Mouse (Mus musculus) liver, embryonic 14.5 days (tissue): ENCODE measurements around the gene Psmd13. TPM values are rescaled to one million over a fixed set of nuclear protein-coding genes. Genes with fewer than 3 reads are reported as not detected.

Source experiments
- ATAC-seq: fragments of 200-750 bp; cut with Nextera tagmentation; 2 replicates; pipeline ENCODE4 v1.8.0; 2017; ENCODE audit warnings: moderate number of reproducible peaks, mild to moderate bottlenecking, moderate library complexity; ENCODE audit not compliant: insufficient read depth
- DNase-seq, 3 experiments: peaks; one replicate each; pipeline ENCODE4 v3.0.0-alpha.2; 2012 to 2013; ENCODE audit warnings: low read depth in 3 of 3, low spot score in 3 of 3
- H3K27ac ChIP-seq: fragments of 300-500 bp; sonication (generic); 2 replicates; pipeline ENCODE4 v1.5.1; 2014; ENCODE audit warnings: moderate library complexity, mild to moderate bottlenecking, control low read depth, inconsistent platforms
- H3K27me3 ChIP-seq: fragments of 300-500 bp; sonication (generic); 2 replicates; pipeline ENCODE4 v1.6.1; 2014; ENCODE audit warnings: mild to moderate bottlenecking, low read length, moderate library complexity; ENCODE audit not compliant: control insufficient read depth, insufficient read depth
- H3K36me3 ChIP-seq: fragments of 300-500 bp; sonication (generic); replicated peaks from 2 replicates; pipeline ENCODE4 v1.6.1; 2014; ENCODE audit warnings: low read depth; ENCODE audit not compliant: control insufficient read depth, insufficient read depth
- H3K4me1 ChIP-seq, 2 experiments: fragments of 200-500 bp in 1 of 2; fragments of 300-500 bp in 1 of 2; sonication (generic) in 1 of 2; replicated peaks; 2 replicates each; pipeline ENCODE4 v1.6.1; 2012 to 2014; ENCODE audit warnings: antibody characterized with exemption in 1 of 2, inconsistent platforms in 1 of 2, low read length in 1 of 2; ENCODE audit not compliant: control insufficient read depth in 2 of 2, insufficient read depth in 2 of 2
- H3K4me2 ChIP-seq: fragments of 300-500 bp; sonication (generic); 2 replicates; pipeline ENCODE4 v1.6.1; 2014; ENCODE audit warnings: low read depth, mild to moderate bottlenecking, control low read depth, moderate library complexity
- H3K4me3 ChIP-seq, 2 experiments: fragments of 200-500 bp in 1 of 2; fragments of 300-500 bp in 1 of 2; sonication (generic) in 1 of 2; 2 replicates each; pipeline ENCODE4 v1.5.1; 2012 to 2014; ENCODE audit warnings: low read depth in 2 of 2, low read length in 2 of 2, mild to moderate bottlenecking in 2 of 2, control low read depth in 1 of 2, inconsistent platforms in 1 of 2, moderate library complexity in 1 of 2; ENCODE audit not compliant: insufficient read depth in 1 of 2
- H3K9ac ChIP-seq: fragments of 300-500 bp; sonication (generic); replicated peaks from 2 replicates; pipeline ENCODE4 v1.6.1; 2014; ENCODE audit warnings: mild to moderate bottlenecking, control low read depth, moderate library complexity
- H3K9me3 ChIP-seq: fragments of 300-500 bp; sonication (generic); 2 replicates; pipeline ENCODE4 v1.6.1; 2016; ENCODE audit warnings: low read length, mixed read lengths; ENCODE audit not compliant: control insufficient read depth
- CTCF ChIP-seq: IDR thresholded peaks from 2 replicates; pipeline ENCODE4 v1.5.1; 2016; ENCODE audit warnings: antibody characterized with exemption, low read depth, control low read depth
- EP300 ChIP-seq: IDR thresholded peaks from 2 replicates; pipeline ENCODE4 v1.6.1; 2016; ENCODE audit warnings: antibody characterized with exemption, low read depth
- WGBS: fragments of 180-500 bp; shearing (Covaris S2); extraction: QIAGEN DNeasy Blood & Tissue Kit; methylation state at CpG from one replicate; pipeline ENCODE4 v1.1.7; 2014; ENCODE audit not compliant: insufficient replicate concordance; 5-methylcytosine and 5-hydroxymethylcytosine counted together
- polyA plus RNA-seq, 2 experiments: library from polyadenylated mRNA; depleted of rRNA in 1 of 2; stranded (reverse) in 1 of 2; unstranded in 1 of 2; fragments of >200 nt; fragmentation: Nextera tagmentation in 1 of 2; extraction: Ambion mirVana in 1 of 2; gene quantifications; 2 replicates each; pipeline versions ENCODE4 v1.2.1 to v1.2.3; 2012 to 2014

The Psmd13 gene
- polyA plus RNA-seq, 2 experiments, result 50.8 to 92.6 TPM

- Histone ChIP-seq H3K4me3 (no peak within 1 kb of the TSS), H3K27ac (no peak within 1 kb of the TSS), H3K4me2 (no peak within 1 kb of the TSS), H3K27me3 (peaks cover 40% of the 10 kb centered on the region), H3K9ac (no peak within 1 kb of the TSS), H3K36me3 (no peaks in the 10 kb centered on the region), H3K4me1 (peaks cover 0 to 3% of the 10 kb centered on the region in 2 experiments; a peak in 2 of 4 replicates), H3K9me3 (no peaks in the 10 kb centered on the region)
- ATAC-seq (no peak), DNase-seq (no peak)
- TF ChIP-seq EP300, result no peak
- no peak for TF ChIP-seq CTCF
- 45% methylated on average over 8 of the region's 8 CpGs for WGBS
These were observed 38.8 kb downstream of the Psmd13 start, which contains the start of gene Nlrp6 for GRCm38 (mm10) chr7:140920418-140921029. Gene Nlrp6, plus strand, starts transcription at chr7:140920902.

DNA sequence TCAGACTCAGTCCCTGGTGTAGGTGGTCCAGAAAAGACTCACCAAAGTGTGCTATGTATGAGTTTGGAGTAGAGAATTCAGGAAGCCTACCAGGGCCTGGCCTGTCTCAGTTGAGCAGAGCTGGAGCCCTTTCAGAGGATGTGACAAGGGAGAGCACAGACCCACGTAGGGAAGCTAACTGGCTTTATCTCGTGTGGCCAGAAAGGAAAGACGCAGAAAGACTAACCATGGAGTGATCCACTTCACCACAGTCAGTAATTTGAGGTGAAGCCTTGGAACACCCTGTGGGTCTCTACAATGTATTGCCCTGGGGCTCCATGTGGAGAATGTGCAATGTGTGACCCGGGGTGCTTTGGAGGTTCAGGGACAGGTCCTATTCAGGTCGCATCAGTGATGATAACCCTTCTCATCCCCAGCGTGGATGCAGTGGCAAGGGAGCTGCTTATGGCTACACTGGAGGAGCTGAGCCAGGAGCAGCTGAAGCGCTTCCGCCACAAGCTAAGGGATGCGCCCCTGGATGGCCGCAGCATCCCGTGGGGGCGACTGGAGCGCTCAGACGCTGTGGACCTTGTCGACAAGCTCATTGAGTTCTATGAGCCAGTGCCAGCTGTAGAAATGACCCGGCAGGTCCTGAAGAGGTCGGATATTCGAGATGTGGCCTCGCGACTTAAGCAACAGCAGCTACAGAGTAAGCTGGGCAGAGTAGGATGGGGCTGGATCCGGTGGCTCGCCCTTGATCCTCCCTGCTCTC, 39.6 kb downstream of the Psmd13 start:
- H3K27me3 ChIP-seq, result peaks cover 40% of the 10 kb centered on the region
- no peaks in the 10 kb centered on the region for H3K36me3 ChIP-seq
- H3K4me2 ChIP-seq, result no peak overlapping the region
- no peak overlapping the region for H3K9ac ChIP-seq
- peaks cover 0 to 3% of the 10 kb centered on the region in 2 experiments; a peak in 2 of 4 replicates for H3K4me1 ChIP-seq
- H3K9me3 ChIP-seq, result no peaks in the 10 kb centered on the region
- DNase-seq (no peak), ATAC-seq (no peak)
- H3K27ac ChIP-seq, result no peak overlapping the region
- no peak overlapping the region for H3K4me3 ChIP-seq
- WGBS, result 30% methylated on average over 22 of the region's 22 CpGs
- TF ChIP-seq EP300 (no peak), CTCF (no peak)

DNA sequence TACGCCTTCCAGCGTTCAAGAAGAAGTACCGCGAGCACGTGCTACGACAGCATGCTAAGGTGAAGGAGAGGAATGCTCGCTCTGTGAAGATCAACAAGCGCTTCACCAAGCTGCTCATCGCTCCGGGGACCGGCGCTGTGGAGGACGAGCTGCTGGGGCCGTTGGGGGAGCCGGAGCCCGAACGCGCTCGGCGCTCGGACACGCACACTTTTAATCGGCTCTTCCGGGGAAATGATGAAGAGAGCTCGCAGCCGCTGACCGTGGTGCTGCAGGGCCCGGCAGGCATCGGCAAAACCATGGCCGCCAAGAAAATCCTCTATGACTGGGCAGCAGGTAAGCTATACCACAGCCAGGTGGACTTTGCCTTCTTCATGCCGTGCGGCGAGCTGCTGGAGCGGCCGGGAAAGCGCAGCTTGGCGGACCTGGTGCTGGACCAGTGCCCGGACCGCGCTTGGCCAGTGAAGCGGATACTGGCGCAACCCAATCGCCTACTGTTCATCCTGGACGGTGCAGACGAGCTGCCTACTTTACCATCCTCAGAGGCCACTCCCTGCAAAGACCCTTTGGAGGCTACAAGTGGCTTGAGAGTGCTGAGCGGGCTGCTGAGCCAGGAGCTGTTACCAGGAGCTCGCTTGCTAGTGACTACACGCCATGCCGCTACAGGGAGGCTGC, 40.8 kb downstream of the Psmd13 start:
- TF ChIP-seq EP300, result no peak
- TF ChIP-seq CTCF, result no peak
- Histone ChIP-seq H3K27me3 (peaks cover 40% of the 10 kb centered on the region), H3K36me3 (no peaks in the 10 kb centered on the region), H3K9ac (no peak overlapping the region), H3K4me3 (0 out of 4 replicates have a peak overlapping the region, but pooled peaks have one; percentile 6 to 13), H3K9me3 (no peaks in the 10 kb centered on the region), H3K27ac (no peak overlapping the region), H3K4me1 (peaks cover 0 to 3% of the 10 kb centered on the region in 2 experiments; a peak in 2 of 4 replicates), H3K4me2 (peak overlapping the region; percentile 44)
- WGBS, result 2% methylated on average over 49 of the region's 49 CpGs
- DNase-seq (no peak), ATAC-seq (peak; percentile 19; the same call in 1 of the 2 replicates)

- Histone ChIP-seq H3K27me3 (peaks cover 40% of the 10 kb centered on the region), H3K4me2 (peak overlapping the region; percentile 44), H3K27ac (no peak overlapping the region), H3K9me3 (no peaks in the 10 kb centered on the region), H3K4me3 (no peak overlapping the region), H3K36me3 (no peaks in the 10 kb centered on the region), H3K9ac (no peak overlapping the region), H3K4me1 (peaks cover 0 to 3% of the 10 kb centered on the region in 2 experiments; a peak in 2 of 4 replicates)
- TF ChIP-seq EP300, result no peak
- no peak for TF ChIP-seq CTCF
- ATAC-seq (no peak), DNase-seq (no peak)
- WGBS, result 21% methylated on average over 30 of the region's 30 CpGs
These were observed 41.5 kb downstream of the Psmd13 start for GRCm38 (mm10) chr7:140923070-140923775.
